Mouse (Mus musculus): Measurements from ENCODE around the gene Gtpbp8.
A peak's percentile ranks its signal among the peaks of the same experiment; 100 is the strongest.

Gtpbp8 gene

GRCm38 (mm10) chr16:44745866-44746562, at the start of gene Gtpbp8:
Gene Gtpbp8, minus strand, starts transcription at chr16:44746363.
- DNase-seq, result peak; percentile 86

- DNase-seq, result no peak
Observed at GRCm38 (mm10) chr16:44794416-44794815, 48.3 kb upstream of the Gtpbp8 start.

- DNase-seq, result no peak
Observed at GRCm38 (mm10) chr16:44786934-44787333, 40.8 kb upstream of the Gtpbp8 start.

- no peak for DNase-seq
Observed at GRCm38 (mm10) chr16:44780751-44781150, 34.6 kb upstream of the Gtpbp8 start.

- no peak for DNase-seq
Observed at GRCm38 (mm10) chr16:44779494-44779893, 33.3 kb upstream of the Gtpbp8 start.

GRCm38 (mm10) chr16:44778538-44779147, 32.5 kb upstream of the Gtpbp8 start:
- DNase-seq, result no peak

GRCm38 (mm10) chr16:44774201-44774600, 28.0 kb upstream of the Gtpbp8 start:
- DNase-seq, result no peak

- DNase-seq, result no peak
Observed at GRCm38 (mm10) chr16:44773673-44774072, 27.5 kb upstream of the Gtpbp8 start.

- no peak for DNase-seq
Observed at GRCm38 (mm10) chr16:44772577-44772976, 26.4 kb upstream of the Gtpbp8 start.

GRCm38 (mm10) chr16:44767967-44768366, 21.8 kb upstream of the Gtpbp8 start:
- no peak for DNase-seq

GRCm38 (mm10) chr16:44767506-44767905, 21.3 kb upstream of the Gtpbp8 start:
- no peak for DNase-seq

- no peak for DNase-seq
Observed at GRCm38 (mm10) chr16:44766320-44766892, 20.2 kb upstream of the Gtpbp8 start.

GRCm38 (mm10) chr16:44765555-44766319, 19.6 kb upstream of the Gtpbp8 start, which contains the start of gene Cd200r1:
Gene Cd200r1, plus strand, starts transcription at chr16:44765736.
- no peak for DNase-seq

GRCm38 (mm10) chr16:44761811-44762210, 15.6 kb upstream of the Gtpbp8 start:
- no peak for DNase-seq

GRCm38 (mm10) chr16:44757700-44758099, 11.5 kb upstream of the Gtpbp8 start:
- DNase-seq, result no peak

- DNase-seq, result no peak
Observed at GRCm38 (mm10) chr16:44748007-44748406, 1.8 kb upstream of the Gtpbp8 start.

GRCm38 (mm10) chr16:44745471-44745865, 695 bp downstream of the Gtpbp8 start:
- no peak for DNase-seq

GRCm38 (mm10) chr16:44742753-44743152, 3.4 kb downstream of the Gtpbp8 start:
- no peak for DNase-seq

GRCm38 (mm10) chr16:44736118-44736517, 10.0 kb downstream of the Gtpbp8 start:
- no peak for DNase-seq

- no peak for DNase-seq
Observed at GRCm38 (mm10) chr16:44735676-44736075, 10.5 kb downstream of the Gtpbp8 start.

- no peak for DNase-seq
Observed at GRCm38 (mm10) chr16:44734059-44734458, 12.1 kb downstream of the Gtpbp8 start.

GRCm38 (mm10) chr16:44727525-44727924, 18.6 kb downstream of the Gtpbp8 start:
- DNase-seq, result no peak
